Mouse (Mus musculus) megakaryocyte, embryonic 14.5 days (primary cell): ENCODE results near the gene Lyst.

Source experiments
- FLI1 ChIP-seq: IDR thresholded peaks from 2 replicates; pipeline ENCODE4 v1.6.1; 2012; ENCODE audit warnings: low read length, inconsistent platforms, mixed read lengths
- GATA1 ChIP-seq: IDR thresholded peaks from 3 replicates; pipeline ENCODE4 v1.6.1; 2012; ENCODE audit warnings: mixed read lengths, low read length, inconsistent platforms, borderline replicate concordance

DNA sequence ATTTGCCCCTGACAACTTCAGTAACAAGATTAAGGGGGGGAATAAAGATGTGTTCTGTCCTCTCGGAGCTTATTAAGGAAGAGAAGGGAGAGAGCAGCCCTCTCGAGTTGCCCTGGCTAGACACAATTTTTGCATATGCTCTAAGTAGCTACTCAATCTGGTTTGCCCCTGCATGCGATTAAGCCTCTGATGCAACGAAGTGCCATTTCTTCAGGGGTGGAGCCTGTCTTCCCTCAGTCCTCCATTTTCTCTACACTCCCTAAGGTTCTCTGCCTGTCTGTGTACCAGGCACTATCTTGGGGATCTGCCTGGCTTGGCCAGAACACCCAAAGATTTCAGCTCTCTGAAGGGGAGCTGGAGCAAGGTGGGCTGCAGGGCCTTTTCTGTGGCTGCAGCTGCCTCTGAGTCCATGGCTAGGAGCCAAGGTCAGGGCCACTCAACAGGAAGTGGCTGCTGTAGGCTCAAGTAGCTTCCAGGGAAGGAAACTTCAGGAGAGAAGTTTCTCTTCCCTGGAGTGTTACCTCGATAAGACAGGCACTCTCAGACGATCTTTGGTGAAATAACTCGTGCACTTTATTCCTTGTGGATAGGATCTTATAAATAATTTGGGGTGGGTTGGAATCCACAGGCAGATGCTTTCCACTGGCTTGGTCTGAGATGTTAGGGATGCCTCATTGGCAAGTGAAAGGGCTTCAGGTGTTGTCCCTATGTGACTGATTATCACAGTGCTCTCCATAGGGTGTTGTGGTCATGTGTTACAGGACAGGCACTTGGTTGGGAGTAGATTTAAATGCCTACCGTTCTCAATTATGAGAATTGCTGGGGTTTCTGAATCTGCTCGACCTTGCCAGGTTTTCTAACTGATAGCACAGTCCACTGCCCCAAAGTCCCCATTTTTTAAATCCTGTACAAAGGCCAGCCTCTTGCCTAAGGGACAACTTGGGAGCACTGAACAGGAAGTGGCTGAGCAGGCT, 40.2 kb upstream of the Lyst start:
- TF ChIP-seq GATA1 (no peak), FLI1 (no peak)
